Mouse (Mus musculus) heart, postnatal 0 days (tissue): Measurements from ENCODE around the gene Zfp180. TPM values are rescaled to one million over a fixed set of nuclear protein-coding genes. Genes with fewer than 3 reads are reported as not detected.

Experiments
- ATAC-seq: fragments of 200-750 bp; cut with Nextera tagmentation; 2 replicates; pipeline ENCODE4 v1.8.0; 2017; ENCODE audit warnings: low read depth, moderate number of reproducible peaks, moderate library complexity; ENCODE audit not compliant: insufficient read depth
- DNase-seq: peaks from one replicate; pipeline ENCODE4 v3.0.0-alpha.2; 2016; ENCODE audit warnings: low spot score
- H3K27ac ChIP-seq: fragments of 300-500 bp; sonication (generic); 2 replicates; pipeline ENCODE4 v1.5.1; 2014; ENCODE audit warnings: low read depth, mild to moderate bottlenecking
- H3K27me3 ChIP-seq: fragments of 300-500 bp; sonication (generic); 2 replicates; pipeline ENCODE4 v1.6.1; 2014; ENCODE audit warnings: low read length, mixed read lengths; ENCODE audit not compliant: control insufficient read depth, insufficient read depth
- H3K36me3 ChIP-seq: fragments of 300-500 bp; sonication (generic); replicated peaks from 2 replicates; pipeline ENCODE4 v1.6.1; 2014; ENCODE audit warnings: low read length, mixed read lengths; ENCODE audit not compliant: control insufficient read depth, insufficient read depth
- H3K4me1 ChIP-seq: fragments of 300-500 bp; sonication (generic); 2 replicates; pipeline ENCODE4 v1.6.1; 2014; ENCODE audit warnings: antibody characterized with exemption; ENCODE audit not compliant: control insufficient read depth, insufficient read depth
- H3K4me2 ChIP-seq: fragments of 300-500 bp; sonication (generic); 2 replicates; pipeline ENCODE4 v1.6.1; 2014; ENCODE audit warnings: low read depth, mild to moderate bottlenecking, low read length, moderate library complexity
- H3K4me3 ChIP-seq: fragments of 300-500 bp; sonication (generic); 2 replicates; pipeline ENCODE4 v1.5.1; 2014; ENCODE audit warnings: low read depth, low read length
- H3K9ac ChIP-seq: fragments of 300-500 bp; sonication (generic); replicated peaks from 2 replicates; pipeline ENCODE4 v1.6.1; 2014; ENCODE audit warnings: low read depth, low read length, mixed read lengths
- H3K9me3 ChIP-seq: fragments of 300-500 bp; sonication (generic); replicated peaks from 2 replicates; pipeline ENCODE4 v1.6.1; 2016; ENCODE audit warnings: low read length; ENCODE audit not compliant: control insufficient read depth
- CTCF ChIP-seq: IDR thresholded peaks from 2 replicates; pipeline ENCODE4 v1.5.1; 2016; ENCODE audit warnings: antibody characterized with exemption, control low read depth, low read depth
- EP300 ChIP-seq: IDR thresholded peaks from 2 replicates; pipeline ENCODE4 v1.6.1; 2016; ENCODE audit warnings: antibody characterized with exemption, low read depth
- WGBS: fragments of 180-500 bp; shearing (Covaris S2); extraction: QIAGEN DNeasy Blood & Tissue Kit; methylation state at CpG from one replicate; pipeline ENCODE4 v1.1.7; 2014; 5-methylcytosine and 5-hydroxymethylcytosine counted together
- polyA plus RNA-seq: library from polyadenylated mRNA; unstranded; fragments of >200 nt; fragmentation: Nextera tagmentation; extraction: Ambion mirVana; gene quantifications from 2 replicates; pipeline ENCODE4 v1.2.1, GENCODE M21; 2015
- total RNA-seq: library from RNA; depleted of rRNA; stranded (reverse); fragments of >200 nt; gene quantifications from 2 replicates; pipeline ENCODE4 v1.2.3, GENCODE M21; 2014; ENCODE audit warnings: low replicate concordance

Gene Zfp180
- total and polyA plus RNA-seq, 2 experiments from 2014 or later: 7.1 to 19.5 TPM

- Histone ChIP-seq H3K36me3 (peaks cover 15% of the 10 kb centered on the region), H3K9ac (peak within 1 kb of the TSS; percentile 67), H3K4me3 (peak within 1 kb of the TSS; percentile 71), H3K27me3 (no peaks in the 10 kb centered on the region), H3K4me2 (peak within 1 kb of the TSS; percentile 82), H3K27ac (peak within 1 kb of the TSS; percentile 84), H3K9me3 (peaks cover 21% of the 10 kb centered on the region), H3K4me1 (peaks cover 7% of the 10 kb centered on the region; the same call in 1 of the 2 replicates)
- 2% methylated on average over 23 of the region's 23 CpGs for WGBS
- DNase-seq (peak; percentile 94), ATAC-seq (peak; percentile 98)
- TF ChIP-seq EP300 (peak; percentile 73; the same call in 1 of the 2 replicates), CTCF (no peak)
Measured at GRCm38 (mm10) chr7:24112156-24112856, 30.6 kb downstream of the Zfp180 start, which contains the start of gene Zfp112. TSS of gene Zfp112 (plus strand) at chr7:24112314.

GRCm38 (mm10) chr7:24113001-24113400 lies 31.3 kb downstream of the Zfp180 start:
- ATAC-seq: no peak
- Histone ChIP-seq H3K9me3 (peaks cover 14% of the 10 kb centered on the region; the same call in 1 of the 2 replicates), H3K27me3 (no peaks in the 10 kb centered on the region), H3K36me3 (peaks cover 8% of the 10 kb centered on the region), H3K4me1 (peaks cover 7% of the 10 kb centered on the region; the same call in 1 of the 2 replicates), H3K27ac (peak overlapping the region; percentile 76), H3K4me3 (peak overlapping the region; percentile 71), H3K9ac (peak overlapping the region; percentile 67), H3K4me2 (peak overlapping the region; percentile 82)
- 18% methylated on average over 12 of the region's 12 CpGs for WGBS
- TF ChIP-seq EP300 (no peak), CTCF (no peak)
- peak; percentile 10 for DNase-seq

- Histone ChIP-seq H3K9me3 (no peaks in the 10 kb centered on the region), H3K4me2 (no peak overlapping the region), H3K4me1 (peaks cover 7% of the 10 kb centered on the region; the same call in 1 of the 2 replicates), H3K36me3 (no peaks in the 10 kb centered on the region), H3K9ac (no peak overlapping the region), H3K27ac (no peak overlapping the region), H3K27me3 (no peaks in the 10 kb centered on the region), H3K4me3 (no peak overlapping the region)
- TF ChIP-seq CTCF: no peak
- TF ChIP-seq EP300: no peak
- WGBS: 63% methylated on average over 4 of the region's 4 CpGs
- no peak for ATAC-seq
- no peak for DNase-seq
Measured at GRCm38 (mm10) chr7:24116655-24117054, 34.9 kb downstream of the Zfp180 start.

GRCm38 (mm10) chr7:24133425-24133995 lies 51.8 kb downstream of the Zfp180 start:
- Histone ChIP-seq H3K4me2 (peak overlapping the region; percentile 70), H3K9ac (peak overlapping the region; percentile 64), H3K36me3 (peaks cover 22% of the 10 kb centered on the region), H3K4me1 (peaks cover 14% of the 10 kb centered on the region), H3K9me3 (no peaks in the 10 kb centered on the region), H3K27ac (no peak overlapping the region), H3K4me3 (peak overlapping the region; percentile 85), H3K27me3 (no peaks in the 10 kb centered on the region)
- no peak; the same call in 1 of the 2 replicates for ATAC-seq
- TF ChIP-seq EP300: no peak
- TF ChIP-seq CTCF: no peak
- DNase-seq: no peak
- WGBS: 14% methylated on average over 6 of the region's 6 CpGs

- 0 out of 2 replicates have a peak within 1 kb of the TSS, but pooled peaks have one; percentile 41 for H3K27ac ChIP-seq
- no peaks in the 10 kb centered on the region for H3K9me3 ChIP-seq
- H3K36me3 ChIP-seq: peaks cover 29% of the 10 kb centered on the region
- ATAC-seq (peak; percentile 96), DNase-seq (peak; percentile 86)
- H3K4me3 ChIP-seq: peak within 1 kb of the TSS; percentile 85
- peak within 1 kb of the TSS; percentile 70 for H3K4me2 ChIP-seq
- TF ChIP-seq EP300 (no peak), CTCF (no peak)
- peak within 1 kb of the TSS; percentile 64 for H3K9ac ChIP-seq
- peaks cover 14% of the 10 kb centered on the region for H3K4me1 ChIP-seq
- WGBS: 3% methylated on average over 32 of the region's 32 CpGs
- H3K27me3 ChIP-seq: no peaks in the 10 kb centered on the region
Measured at GRCm38 (mm10) chr7:24133996-24134828, 52.5 kb downstream of the Zfp180 start, which contains the start of gene Zfp235. TSS of gene Zfp235 (plus strand) at chr7:24134169.
